Mouse (Mus musculus): ENCODE results near the gene Lrpprc. TPM values are rescaled to one million over a fixed set of nuclear protein-coding genes. Genes with fewer than 3 reads are reported as not detected.
A peak's percentile ranks its signal among the peaks of the same experiment; 100 is the strongest.

The Lrpprc gene
- total RNA-seq (2014; rRNA removed) (46.1 and 47.3 TPM in 2 replicates), polyA plus RNA-seq (2015; fragmentation: Nextera tagmentation; extraction: Ambion mirVana) (38.1 and 39.1 TPM in 2 replicates)

DNA sequence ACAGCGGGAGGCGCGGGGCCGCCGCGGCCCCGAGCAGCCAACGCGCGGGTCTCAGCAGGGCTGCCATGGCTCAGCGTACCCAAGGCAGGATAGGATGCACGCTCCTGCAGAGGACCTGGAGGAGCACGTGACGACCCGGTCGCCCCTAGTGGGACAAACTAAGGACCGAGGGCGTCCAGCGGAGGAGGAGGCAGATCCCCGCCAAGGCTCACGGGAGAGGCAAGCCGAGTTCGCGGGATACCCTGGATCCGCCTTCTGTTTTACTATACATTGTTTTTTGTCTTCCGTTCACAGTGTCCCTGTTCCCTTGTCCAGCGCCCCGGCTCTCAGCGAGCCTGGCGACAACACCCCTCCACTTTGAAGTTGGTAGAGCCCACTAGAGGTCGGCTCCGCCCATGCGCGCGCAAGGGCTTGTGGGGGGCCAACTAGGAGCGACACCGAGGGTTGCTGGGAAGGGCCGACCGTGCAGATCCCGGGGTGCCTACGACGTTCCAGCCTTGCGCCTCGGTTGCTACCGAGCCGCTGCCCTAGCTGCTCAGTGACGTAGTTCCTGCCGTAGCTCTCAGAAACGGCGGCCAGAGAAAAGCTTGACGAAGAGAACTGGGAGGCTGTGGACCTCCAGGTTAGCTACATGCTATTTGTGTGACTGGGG lies at the start of gene Lrpprc:
Lrpprc (minus strand) TSS at position 343 of the 652 bp plus-strand sequence.
- peak within 1 kb of the TSS; percentile 91 for H3K9ac ChIP-seq (replicated peaks; ENCODE audit: low read length)
- DNase-seq (ENCODE audit: low spot score) (peak; percentile 97), ATAC-seq (peak; percentile 99)
- TF ChIP-seq CTCF (IDR thresholded peaks at IDR 0.05; ENCODE audit: low read depth), result no peak
- H3K27me3 ChIP-seq (ENCODE audit: insufficient read depth, low read length), result no peaks in the 10 kb centered on the region
- H3K27ac ChIP-seq, result peak within 1 kb of the TSS; percentile 89
- H3K9me3 ChIP-seq (ENCODE audit: low read length), result no peaks in the 10 kb centered on the region
- WGBS, result under 1% methylated on average over 44 of the region's 51 CpGs
- H3K36me3 ChIP-seq (ENCODE audit: insufficient read depth, low read length), result 0 out of 2 replicates have a peak, but pooled peaks cover 6% of the 10 kb centered on the region
- H3K4me1 ChIP-seq (ENCODE audit: insufficient read depth, low read length), result 0 out of 2 replicates have a peak, but pooled peaks cover 7% of the 10 kb centered on the region
- peak within 1 kb of the TSS; percentile 100 for H3K4me3 ChIP-seq (ENCODE audit: low read length)
- peak within 1 kb of the TSS; percentile 88 for H3K4me2 ChIP-seq (ENCODE audit: low read depth, low read length)

DNA sequence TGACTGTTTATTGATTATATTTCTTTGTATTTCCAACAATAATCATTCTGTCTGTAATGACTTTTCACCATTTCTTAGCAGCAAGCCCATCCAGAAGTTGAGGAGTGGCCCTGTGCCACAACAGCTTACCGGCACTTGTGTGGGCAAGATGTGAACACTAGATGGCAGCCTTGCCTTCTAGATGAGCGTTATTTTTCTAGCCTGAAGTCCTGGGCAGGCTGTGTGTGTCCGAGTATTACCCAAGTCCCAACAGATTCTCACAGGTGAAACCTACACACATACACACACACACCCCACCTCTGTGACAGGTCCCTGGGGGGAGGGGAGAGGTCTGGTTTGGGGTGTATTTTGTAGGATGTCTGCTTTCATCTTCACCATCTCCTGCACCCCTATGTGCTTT lies 47.2 kb upstream of the Lrpprc start:
- peak; percentile 96 for TF ChIP-seq CTCF (IDR thresholded peaks at IDR 0.05; ENCODE audit: low read depth)
- ATAC-seq (peak; percentile 81), DNase-seq (ENCODE audit: low spot score) (peak; percentile 92)
- H3K4me1 ChIP-seq (ENCODE audit: insufficient read depth, low read length), result no peaks in the 10 kb centered on the region
- no peak overlapping the region for H3K9ac ChIP-seq (replicated peaks; ENCODE audit: low read length)
- no peaks in the 10 kb centered on the region for H3K27me3 ChIP-seq (ENCODE audit: insufficient read depth, low read length)
- H3K36me3 ChIP-seq (ENCODE audit: insufficient read depth, low read length), result no peaks in the 10 kb centered on the region
- no peak overlapping the region for H3K27ac ChIP-seq
- WGBS, result 2% methylated on average over 3 of the region's 3 CpGs
- no peak overlapping the region for H3K4me3 ChIP-seq (ENCODE audit: low read length)
- H3K9me3 ChIP-seq (ENCODE audit: low read length), result no peaks in the 10 kb centered on the region
- no peak overlapping the region for H3K4me2 ChIP-seq (ENCODE audit: low read depth, low read length)

DNA sequence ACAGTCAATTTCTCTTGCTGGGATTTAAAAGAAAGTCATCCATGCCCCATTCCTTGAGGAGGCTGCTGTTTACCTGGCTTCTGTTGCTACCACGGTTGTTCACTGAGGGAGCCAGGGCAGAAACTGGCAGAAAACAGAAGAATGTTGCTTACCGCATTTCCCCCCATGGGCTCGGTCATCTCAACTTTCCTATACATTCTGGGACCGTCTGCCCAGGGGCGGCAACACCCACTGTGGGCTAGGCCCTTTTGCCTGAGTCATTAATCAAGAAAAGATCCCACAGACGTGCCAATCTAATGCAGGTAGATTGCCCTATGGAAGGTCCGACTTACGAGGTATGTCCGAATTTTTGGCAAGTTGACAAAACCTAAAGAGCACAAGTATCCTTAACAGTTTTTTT lies 44.7 kb upstream of the Lrpprc start:
- Histone ChIP-seq H3K27me3 (ENCODE audit: insufficient read depth, low read length) (no peaks in the 10 kb centered on the region), H3K27ac (no peak overlapping the region), H3K4me1 (ENCODE audit: insufficient read depth, low read length) (no peaks in the 10 kb centered on the region), H3K36me3 (ENCODE audit: insufficient read depth, low read length) (no peaks in the 10 kb centered on the region), H3K9me3 (ENCODE audit: low read length) (no peaks in the 10 kb centered on the region), H3K4me3 (ENCODE audit: low read length) (no peak overlapping the region), H3K4me2 (ENCODE audit: low read depth, low read length) (no peak overlapping the region), H3K9ac (replicated peaks; ENCODE audit: low read length) (no peak overlapping the region)
- TF ChIP-seq CTCF (IDR thresholded peaks at IDR 0.05; ENCODE audit: low read depth), result no peak
- ATAC-seq (no peak), DNase-seq (ENCODE audit: low spot score) (no peak)
- WGBS, result 89% methylated on average over 9 of the region's 9 CpGs

- Histone ChIP-seq H3K4me1 (ENCODE audit: insufficient read depth, low read length) (no peaks in the 10 kb centered on the region), H3K36me3 (ENCODE audit: insufficient read depth, low read length) (no peaks in the 10 kb centered on the region), H3K9me3 (ENCODE audit: low read length) (no peaks in the 10 kb centered on the region), H3K27ac (no peak overlapping the region), H3K4me3 (ENCODE audit: low read length) (no peak overlapping the region), H3K4me2 (ENCODE audit: low read depth, low read length) (no peak overlapping the region), H3K9ac (replicated peaks; ENCODE audit: low read length) (no peak overlapping the region), H3K27me3 (ENCODE audit: insufficient read depth, low read length) (no peaks in the 10 kb centered on the region)
- ATAC-seq, result no peak
- peak; percentile 29 for DNase-seq (ENCODE audit: low spot score)
- TF ChIP-seq CTCF (IDR thresholded peaks at IDR 0.05; ENCODE audit: low read depth), result no peak
- WGBS, result 54% methylated on average over 8 of the region's 8 CpGs
Measured at GRCm38 (mm10) chr17:84832346-84832745, 41.8 kb upstream of the Lrpprc start.

- no peak overlapping the region for H3K9ac ChIP-seq (replicated peaks; ENCODE audit: low read length)
- H3K27ac ChIP-seq, result no peak overlapping the region
- WGBS, result 96% methylated on average over 6 of the region's 6 CpGs
- H3K36me3 ChIP-seq (ENCODE audit: insufficient read depth, low read length), result no peaks in the 10 kb centered on the region
- H3K27me3 ChIP-seq (ENCODE audit: insufficient read depth, low read length), result no peaks in the 10 kb centered on the region
- DNase-seq (ENCODE audit: low spot score) (no peak), ATAC-seq (no peak)
- no peak for TF ChIP-seq CTCF (IDR thresholded peaks at IDR 0.05; ENCODE audit: low read depth)
- H3K4me1 ChIP-seq (ENCODE audit: insufficient read depth, low read length), result no peaks in the 10 kb centered on the region
- H3K4me3 ChIP-seq (ENCODE audit: low read length), result no peak overlapping the region
- no peak overlapping the region for H3K4me2 ChIP-seq (ENCODE audit: low read depth, low read length)
- H3K9me3 ChIP-seq (ENCODE audit: low read length), result no peaks in the 10 kb centered on the region
Measured at GRCm38 (mm10) chr17:84828301-84828700, 37.7 kb upstream of the Lrpprc start.

GRCm38 (mm10) chr17:84820603-84821002 lies 30.0 kb upstream of the Lrpprc start:
- TF ChIP-seq CTCF (IDR thresholded peaks at IDR 0.05; ENCODE audit: low read depth), result no peak
- peak; percentile 29 for DNase-seq (ENCODE audit: low spot score)
- WGBS, result 16% methylated on average over 4 of the region's 4 CpGs
- H3K4me1 ChIP-seq (ENCODE audit: insufficient read depth, low read length), result no peaks in the 10 kb centered on the region
- H3K36me3 ChIP-seq (ENCODE audit: insufficient read depth, low read length), result no peaks in the 10 kb centered on the region
- no peak overlapping the region for H3K4me2 ChIP-seq (ENCODE audit: low read depth, low read length)
- no peak overlapping the region for H3K27ac ChIP-seq
- no peak overlapping the region for H3K9ac ChIP-seq (replicated peaks; ENCODE audit: low read length)
- no peaks in the 10 kb centered on the region for H3K27me3 ChIP-seq (ENCODE audit: insufficient read depth, low read length)
- no peak for ATAC-seq
- H3K9me3 ChIP-seq (ENCODE audit: low read length), result no peaks in the 10 kb centered on the region
- H3K4me3 ChIP-seq (ENCODE audit: low read length), result no peak overlapping the region

DNA sequence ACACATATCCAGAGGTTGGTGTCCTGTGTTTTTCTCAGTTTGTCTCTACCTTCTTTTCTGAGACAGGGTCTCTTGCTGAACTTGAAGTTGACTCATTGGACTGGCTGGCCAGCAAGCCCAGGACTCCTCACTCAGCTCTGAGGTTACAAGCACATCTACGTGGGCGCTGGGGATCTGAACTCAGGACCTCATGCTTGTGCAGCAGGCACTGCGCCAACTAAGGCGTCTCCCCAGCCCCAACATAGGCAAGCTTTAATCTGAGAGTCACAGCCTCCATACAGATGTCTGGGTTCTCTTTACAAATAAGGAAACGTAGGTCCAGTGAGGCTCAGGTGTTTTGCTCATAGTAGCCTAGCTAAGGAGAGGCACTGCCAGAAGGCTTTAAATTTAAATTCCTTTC lies 27.8 kb upstream of the Lrpprc start:
- no peak overlapping the region for H3K9ac ChIP-seq (replicated peaks; ENCODE audit: low read length)
- H3K4me2 ChIP-seq (ENCODE audit: low read depth, low read length), result no peak overlapping the region
- no peak overlapping the region for H3K4me3 ChIP-seq (ENCODE audit: low read length)
- ATAC-seq (no peak), DNase-seq (ENCODE audit: low spot score) (no peak)
- H3K9me3 ChIP-seq (ENCODE audit: low read length), result no peaks in the 10 kb centered on the region
- no peak for TF ChIP-seq CTCF (IDR thresholded peaks at IDR 0.05; ENCODE audit: low read depth)
- no peaks in the 10 kb centered on the region for H3K4me1 ChIP-seq (ENCODE audit: insufficient read depth, low read length)
- no peak overlapping the region for H3K27ac ChIP-seq
- WGBS, result 94% methylated on average over 5 of the region's 5 CpGs
- no peaks in the 10 kb centered on the region for H3K27me3 ChIP-seq (ENCODE audit: insufficient read depth, low read length)
- H3K36me3 ChIP-seq (ENCODE audit: insufficient read depth, low read length), result no peaks in the 10 kb centered on the region
